14 mouse cellular contexts compared by ENCODE assay signal in the genomic region with DNA sequence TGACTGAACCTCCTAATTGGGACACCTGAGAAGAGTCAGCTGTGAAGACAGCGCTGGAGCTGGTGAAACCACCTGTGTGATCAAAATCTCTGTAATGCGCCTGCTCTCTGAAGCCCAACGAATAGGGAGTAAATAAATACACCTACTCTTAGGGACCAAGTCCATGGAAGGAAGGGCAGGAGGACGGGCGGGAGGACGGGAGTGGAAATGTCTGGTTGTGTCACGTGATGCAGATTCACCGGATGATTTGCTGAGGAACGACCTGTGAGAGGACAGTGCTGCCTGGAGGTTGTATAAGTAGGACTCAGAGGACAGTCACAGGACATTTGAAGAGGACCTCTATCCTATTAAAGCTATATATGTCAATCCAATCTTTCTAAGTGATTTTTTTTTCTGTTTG. TPM values are rescaled to one million over a fixed set of nuclear protein-coding genes. Genes with fewer than 3 reads are reported as not detected.
DNase-seq lines count a peak whose midpoint lies in the region; ATAC-seq and TF ChIP-seq lines count a peak whose summit lies in the region.
"Had no signal": no experiment of that assay in that cellular context is flagged by ENCODE, and none has a peak within 500 bp of the region (broad histone marks: within the 10 kb centered on the region; RNA-seq: fewer than 3 reads in every experiment).

No protein-coding gene starts in this region.

- 30% methylated on average over 9 of the region's 9 CpGs for WGBS in heart, embryonic 13.5 days
- WGBS in midbrain, embryonic 10.5 days, result 36% methylated on average over 9 of the region's 9 CpGs
- 37% methylated on average over 9 of the region's 9 CpGs for WGBS in midbrain, embryonic 14.5 days

- intact Hi-C loops in gastrocnemius, adult 2 months (cut with DNase I), result loop anchor here (2.0 to 10.0 kb wide), 3 partner anchors 65 to 235 kb away; a partner anchor contains a TSS

- no peak for TF ChIP-seq CTCF in gastrocnemius, adult 2 months (IDR thresholded peaks at IDR 0.05)

- H3K9ac ChIP-seq in heart, embryonic 13.5 days, result no peak overlapping the region
- H3K9ac ChIP-seq in midbrain, embryonic 14.5 days (replicated peaks; ENCODE audit: low read length), result no peak overlapping the region

- no peak for DNase-seq in heart, adult 18-20 months
- DNase-seq in midbrain, embryonic 10.5 days (ENCODE audit: low spot score), result no peak
- DNase-seq in midbrain, embryonic 14.5 days, result no peak
- DNase-seq in liver, result peak; percentile 34
- no peak for DNase-seq in gastrocnemius, adult 2 months
- no peak for DNase-seq in retina, embryonic 14.5 days (ENCODE audit: low spot score)
- DNase-seq: adrenal gland, adult 8-10 months; heart, adult 2 months; layer of hippocampus, adult 9-11 months; lung, postnatal 10 days; thymus, postnatal 4 days had no signal

- H3K36me3 ChIP-seq in heart, embryonic 13.5 days, result no peaks in the 10 kb centered on the region
- no peaks in the 10 kb centered on the region for H3K36me3 ChIP-seq in midbrain, embryonic 10.5 days
- H3K36me3 ChIP-seq in midbrain, embryonic 14.5 days (ENCODE audit: control insufficient read depth, insufficient read depth, low read length), result no peaks in the 10 kb centered on the region

- no peaks in the 10 kb centered on the region for H3K27me3 ChIP-seq in heart, embryonic 13.5 days (replicated peaks)
- H3K27me3 ChIP-seq in midbrain, embryonic 10.5 days (ENCODE audit: low read depth, poor library complexity, severe bottlenecking), result peaks cover 6% of the 10 kb centered on the region; the same call in 1 of the 2 replicates
- H3K27me3 ChIP-seq in midbrain, embryonic 14.5 days (ENCODE audit: control insufficient read depth, insufficient read depth, low read length), result no peaks in the 10 kb centered on the region

- H3K4me1 ChIP-seq in heart, embryonic 13.5 days, result peaks cover 29% of the 10 kb centered on the region
- peaks cover 35% of the 10 kb centered on the region for H3K4me1 ChIP-seq in midbrain, embryonic 10.5 days
- no peaks in the 10 kb centered on the region for H3K4me1 ChIP-seq in midbrain, embryonic 14.5 days (ENCODE audit: control insufficient read depth, insufficient read depth, low read length)

- 0 out of 2 replicates have a peak overlapping the region, but pooled peaks have one; percentile 18 for H3K4me2 ChIP-seq in heart, embryonic 13.5 days
- no peak overlapping the region for H3K4me2 ChIP-seq in midbrain, embryonic 14.5 days (ENCODE audit: low read length)
- H3K4me2 ChIP-seq: midbrain, embryonic 11.5 days had no signal

- H3K4me3 ChIP-seq in heart, embryonic 13.5 days, result no peak overlapping the region
- H3K4me3 ChIP-seq in midbrain, embryonic 10.5 days, result peak overlapping the region; percentile 14
- H3K4me3 ChIP-seq in midbrain, embryonic 14.5 days (replicated peaks; ENCODE audit: low read depth, low read length), result no peak overlapping the region
- H3K4me3 ChIP-seq in gastrocnemius, adult 2 months, result no peak overlapping the region
- H3K4me3 ChIP-seq: heart, adult 2 months had no signal

- ATAC-seq in heart, embryonic 13.5 days (ENCODE audit: extremely low read depth, insufficient number of reproducible peaks, low FRiP score, low TSS enrichment), result no peak
- ATAC-seq in midbrain, embryonic 14.5 days (ENCODE audit: low FRiP score, low TSS enrichment), result no peak
- ATAC-seq: intestine, embryonic 16.5 days had no signal

- no peaks in the 10 kb centered on the region for H3K9me3 ChIP-seq in heart, embryonic 13.5 days
- no peaks in the 10 kb centered on the region for H3K9me3 ChIP-seq in midbrain, embryonic 10.5 days (replicated peaks)
- H3K9me3 ChIP-seq in midbrain, embryonic 14.5 days (ENCODE audit: control insufficient read depth, low read length), result no peaks in the 10 kb centered on the region

- no peak overlapping the region for H3K27ac ChIP-seq in heart, embryonic 13.5 days (replicated peaks)
- no peak overlapping the region for H3K27ac ChIP-seq in midbrain, embryonic 10.5 days (replicated peaks)
- H3K27ac ChIP-seq in midbrain, embryonic 14.5 days (replicated peaks; ENCODE audit: low read depth, low read length), result no peak overlapping the region
- no peak overlapping the region for H3K27ac ChIP-seq in gastrocnemius, adult 2 months
- H3K27ac ChIP-seq: heart, adult 2 months had no signal

RNA-seq across cellular contexts. Expression of a gene that starts 4.1 kb away (rescaled TPM):
- polyA plus RNA-seq in heart, embryonic 13.5 days (2015; fragmentation: Nextera tagmentation; extraction: Ambion mirVana), result 2.8 TPM in 2 replicates
- 1 to 10 TPM in 1 of 2 experiments, under 1 TPM in 1; 0.60 to 1.4 TPM for total RNA-seq in heart, adult 18-20 months (2021)
- polyA plus RNA-seq in midbrain, embryonic 10.5 days (2016; fragmentation: Nextera tagmentation; extraction: Ambion mirVana), result 2.8 and 2.9 TPM in 2 replicates
- polyA plus RNA-seq in midbrain, embryonic 14.5 days (2014; fragmentation: Nextera tagmentation; extraction: Ambion mirVana), result 2.7 and 4.2 TPM in 2 replicates
- 1 to 10 TPM in 1 of 2 experiments, under 1 TPM in 1; 0.75 to 1.8 TPM for total RNA-seq in gastrocnemius, adult 2 months (2021)

RNA-seq across cellular contexts. Expression of a gene that starts 40.8 kb away (rescaled TPM):
- polyA plus RNA-seq in heart, embryonic 13.5 days (2015; fragmentation: Nextera tagmentation; extraction: Ambion mirVana), result 457 and 493 TPM in 2 replicates
- total RNA-seq in heart, adult 18-20 months (2021), result 1,000 to 10,000 TPM; 1,188 to 1,220 TPM
- polyA plus RNA-seq in midbrain, embryonic 10.5 days (2016; fragmentation: Nextera tagmentation; extraction: Ambion mirVana), result 301 and 309 TPM in 2 replicates
- polyA plus RNA-seq in midbrain, embryonic 14.5 days (2014; fragmentation: Nextera tagmentation; extraction: Ambion mirVana), result 295 and 310 TPM in 2 replicates
- 100 to 1,000 TPM; 635 to 909 TPM for total RNA-seq in gastrocnemius, adult 2 months (2021)

RNA-seq across cellular contexts. Expression of a gene that starts 40.9 kb away (rescaled TPM):
- 0.33 and 0.36 TPM in 2 replicates for polyA plus RNA-seq in heart, embryonic 13.5 days (2015; fragmentation: Nextera tagmentation; extraction: Ambion mirVana)
- total RNA-seq in heart, adult 18-20 months (2021), result under 1 TPM; 0.55 to 0.75 TPM
- 0.26 TPM in 1 of 2 replicates, not detected in the other for polyA plus RNA-seq in midbrain, embryonic 10.5 days (2016; fragmentation: Nextera tagmentation; extraction: Ambion mirVana)
- polyA plus RNA-seq in midbrain, embryonic 14.5 days (2014; fragmentation: Nextera tagmentation; extraction: Ambion mirVana), result 0.39 and 0.51 TPM in 2 replicates
- total RNA-seq in gastrocnemius, adult 2 months (2021), result 10 to 100 TPM; 24.7 to 27.7 TPM

RNA-seq across cellular contexts. Expression of a gene that starts 44.9 kb away (rescaled TPM):
- 6.9 and 9.1 TPM in 2 replicates for polyA plus RNA-seq in heart, embryonic 13.5 days (2015; fragmentation: Nextera tagmentation; extraction: Ambion mirVana)
- 10 to 100 TPM; 12.7 to 12.9 TPM for total RNA-seq in heart, adult 18-20 months (2021)
- 5.5 and 7.8 TPM in 2 replicates for polyA plus RNA-seq in midbrain, embryonic 10.5 days (2016; fragmentation: Nextera tagmentation; extraction: Ambion mirVana)
- 2.5 and 8.3 TPM in 2 replicates for polyA plus RNA-seq in midbrain, embryonic 14.5 days (2014; fragmentation: Nextera tagmentation; extraction: Ambion mirVana)
- 1 to 10 TPM; 1.8 to 4.3 TPM for total RNA-seq in gastrocnemius, adult 2 months (2021)
